Mouse (Mus musculus): Measurements from ENCODE around the gene Lrrc1.

GRCm38 (mm10) chr9:77498406-77498805 is 46.3 kb downstream of the Lrrc1 start:
- TF ChIP-seq EP300 (IDR thresholded peaks at IDR 0.05; ENCODE audit: low read depth in 1 of 2, low read length in 2 of 2) (no peak), RCOR1 (IDR thresholded peaks at IDR 0.05; ENCODE audit: low read depth, low read length) (no peak), CTCF (IDR thresholded peaks at IDR 0.05 in 2 of 3, conservative IDR thresholded peaks at IDR 0.05 in 1 of 3; ENCODE audit: control insufficient read depth in 1 of 3, insufficient read depth in 1 of 3, low read depth in 2 of 3, low read length in 3 of 3, poor library complexity in 1 of 3, severe bottlenecking in 1 of 3) (no peak), HCFC1 (IDR thresholded peaks at IDR 0.05; ENCODE audit: low read depth, low read length) (no peak)

Measured in MEL (cell line).